Mouse (Mus musculus) neural tube, postnatal 0 days (tissue): Measurements from ENCODE around the gene Has1. TPM values are rescaled to one million over a fixed set of nuclear protein-coding genes. Genes with fewer than 3 reads are reported as not detected.

Source experiments
- microRNA counts: library from miRNA; unstranded; fragments of <30 nt; microRNA quantifications from one replicate; lab custom pipeline; 2015
- microRNA-seq: library from miRNA; unstranded; fragments of <30 nt; microRNA quantifications from one replicate; pipeline ENCODE4, GENCODE M21; 2016
- polyA plus RNA-seq: library from polyadenylated mRNA; unstranded; fragments of >200 nt; fragmentation: Nextera tagmentation; extraction: Ambion mirVana; gene quantifications from 2 replicates; pipeline ENCODE4 v1.2.1, GENCODE M21; 2015

Gene Has1
- polyA plus RNA-seq: 2.5 and 2.6 TPM in 2 replicates

GRCm38 (mm10) chr17:17855064-17855838 lies at the start of gene Has1:
TSS of gene Has1 (minus strand) at chr17:17855205.

GRCm38 (mm10) chr17:17887774-17888248 lies 32.8 kb upstream of the Has1 start, which contains the start of the genes Fpr2 and Fpr3:
TSS of gene Fpr2 (plus strand) at chr17:17887824.
TSS of gene Fpr3 (plus strand) at chr17:17887852.

GRCm38 (mm10) chr17:17883840-17884239 lies 28.8 kb upstream of the Has1 start, which contains the start of gene Fpr1:
TSS of gene Fpr1 (minus strand) at chr17:17883940.

GRCm38 (mm10) chr17:17826751-17827657 lies 28.0 kb downstream of the Has1 start, which contains the start of gene Spaca6:
TSS of gene Spaca6 (plus strand) at chr17:17827158.

MicroRNA genes within 50 kb of the gene (microRNA counts, 519-probe panel; counts per million panel counts)
- microRNA mmu-let-7e (lab: Ali Mortazavi, UCI) (6,412 counts per million, percentile 90 among the panel's probes with 10 or more counts), microRNA mmu-miR-125a-3p (lab: Ali Mortazavi, UCI) (3,302 counts per million, percentile 20 among the panel's probes with 10 or more counts), microRNA mmu-miR-125a-5p (lab: Ali Mortazavi, UCI) (7,334 counts per million, percentile 98 among the panel's probes with 10 or more counts), microRNA mmu-miR-99b (lab: Ali Mortazavi, UCI) (5,541 counts per million, percentile 72 among the panel's probes with 10 or more counts)

Small RNA genes within 50 kb of the gene (microRNA-seq; reads per million reads assigned to microRNA genes)
- gene Gm25927 (not detected), gene Mir125a (4,974 reads per million, percentile 92 among the genes with 10 or more reads in this experiment), gene Mir99b (10,432 reads per million, percentile 96 among the genes with 10 or more reads in this experiment), gene Mirlet7e (not detected)

Other genes with a start within 250 kb of the Has1 start
- gene Lnpep, start 230.2 kb downstream of the Has1 start, polyA plus RNA-seq: 6.5 and 7.5 TPM in 2 replicates
- not detected in 2 replicates for gene Vmn2r90, start 151.5 kb downstream of the Has1 start, polyA plus RNA-seq
- gene Spaca6, start 28.0 kb downstream of the Has1 start, polyA plus RNA-seq: 19.3 and 25.4 TPM in 2 replicates
- 0.72 TPM in 1 of 2 replicates, not detected in the other for gene Fpr1, start 28.7 kb upstream of the Has1 start, polyA plus RNA-seq
- 0.41 and 1.1 TPM in 2 replicates for gene Fpr2, start 32.6 kb upstream of the Has1 start, polyA plus RNA-seq
- gene Fpr3, start 32.6 kb upstream of the Has1 start, polyA plus RNA-seq: not detected in 2 replicates
- not detected in 2 replicates for gene Fpr-rs4, start 166.5 kb upstream of the Has1 start, polyA plus RNA-seq
- gene Vmn2r124, start 194.2 kb upstream of the Has1 start, polyA plus RNA-seq: not detected in 2 replicates
- not detected in 2 replicates for gene Vmn2r91, start 229.8 kb upstream of the Has1 start, polyA plus RNA-seq